Mouse (Mus musculus) c-Kit-negative CD71-positive TER-119-positive erythroid progenitor cells, embryonic 14.5 days (primary cell): ENCODE data around the gene Gm28043.

ENCODE experiments used
- DNase-seq: peaks from one replicate; pipeline ENCODE4 v3.0.0-alpha.2; 2013; ENCODE audit warnings: low read depth, low spot score

Gm28043 gene

DNA sequence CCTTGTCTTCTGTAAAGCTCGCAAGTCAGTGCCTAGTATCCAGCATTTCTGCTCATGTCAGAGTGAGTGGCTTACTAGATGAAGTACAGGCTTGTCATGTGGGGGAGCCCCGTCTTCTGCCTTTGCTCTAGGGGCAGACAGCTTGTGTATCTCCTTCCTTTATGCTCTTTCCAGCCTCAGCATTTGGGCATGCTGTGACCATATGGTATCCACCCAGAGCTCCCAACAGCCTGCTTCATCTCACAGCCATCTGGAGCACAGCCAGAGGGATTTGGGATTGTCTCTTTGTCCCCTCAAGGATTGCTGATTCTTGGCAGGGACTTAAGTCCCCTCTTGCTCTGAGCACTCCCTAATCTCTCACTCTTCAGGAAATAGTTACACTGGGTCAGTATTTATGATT, 65.5 kb downstream of the Gm28043 start:
- no peak for DNase-seq

DNA sequence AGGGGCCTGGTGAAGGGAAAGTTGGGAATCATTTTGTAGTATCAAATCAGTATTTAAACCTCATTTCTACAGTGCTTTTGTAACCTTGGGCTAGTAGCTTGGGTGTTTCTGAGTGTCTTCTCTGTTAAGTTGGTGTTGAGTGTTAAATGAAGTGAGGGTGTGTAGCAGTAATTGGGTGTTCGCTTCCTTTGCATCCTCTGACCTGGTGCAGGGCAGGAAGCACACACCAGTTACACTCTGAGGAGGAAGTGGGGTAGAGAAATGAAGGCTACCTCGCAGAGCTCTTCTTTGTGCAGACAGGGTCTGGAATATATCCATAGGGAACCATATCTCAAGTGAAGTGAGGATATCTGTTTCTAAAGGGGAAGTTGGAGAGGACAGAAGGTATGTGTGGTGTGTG, 66.2 kb downstream of the Gm28043 start:
- no peak for DNase-seq

GRCm38 (mm10) chr17:29681669-29682068, 67.0 kb downstream of the Gm28043 start:
- DNase-seq = no peak

- DNase-seq = no peak
Observed at GRCm38 (mm10) chr17:29682261-29682660, 67.6 kb downstream of the Gm28043 start.

- DNase-seq = no peak
Observed at GRCm38 (mm10) chr17:29683127-29683526, 68.5 kb downstream of the Gm28043 start.

GRCm38 (mm10) chr17:29684275-29684674, 69.6 kb downstream of the Gm28043 start:
- DNase-seq = no peak

DNA sequence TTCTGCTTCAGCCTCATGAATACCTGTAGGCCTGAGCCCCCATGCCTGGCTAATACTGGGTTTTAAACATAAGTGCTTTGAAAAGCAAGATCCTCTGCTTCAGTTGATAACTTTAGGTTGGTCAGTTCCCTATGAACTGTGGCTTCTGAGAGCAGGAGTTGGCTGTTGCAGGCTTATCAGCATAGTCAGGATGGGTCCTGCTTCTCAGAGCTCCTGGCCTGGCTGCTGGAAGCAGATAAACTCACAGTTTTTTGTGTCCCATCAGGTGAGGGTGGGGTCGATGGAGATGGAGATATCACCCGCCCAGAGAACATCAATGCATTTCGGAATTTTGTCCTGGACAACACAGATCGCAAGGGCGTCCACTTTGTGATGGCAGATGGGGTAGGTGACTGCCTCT, 72.1 kb downstream of the Gm28043 start:
- DNase-seq = peak; percentile 24

DNA sequence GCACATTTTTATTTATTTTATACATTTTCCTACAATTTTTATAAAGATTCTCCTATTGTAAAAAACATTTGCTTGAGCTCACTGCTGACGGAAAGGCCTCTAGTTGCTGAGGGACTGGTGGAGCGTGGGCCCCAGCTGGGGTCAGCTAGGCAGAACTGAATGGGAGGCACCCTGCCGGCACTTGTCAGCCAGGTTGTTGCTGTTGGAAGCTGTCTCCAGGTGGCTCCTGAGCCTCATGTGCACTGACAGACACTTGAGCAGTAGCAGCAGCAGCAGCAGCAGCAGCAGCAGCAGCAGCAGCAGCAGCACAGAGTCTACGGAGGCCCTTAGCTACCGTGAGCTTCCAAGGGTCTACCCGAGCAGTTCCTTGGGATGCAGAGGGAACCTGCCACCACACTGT, 72.7 kb downstream of the Gm28043 start:
- no peak for DNase-seq

DNA sequence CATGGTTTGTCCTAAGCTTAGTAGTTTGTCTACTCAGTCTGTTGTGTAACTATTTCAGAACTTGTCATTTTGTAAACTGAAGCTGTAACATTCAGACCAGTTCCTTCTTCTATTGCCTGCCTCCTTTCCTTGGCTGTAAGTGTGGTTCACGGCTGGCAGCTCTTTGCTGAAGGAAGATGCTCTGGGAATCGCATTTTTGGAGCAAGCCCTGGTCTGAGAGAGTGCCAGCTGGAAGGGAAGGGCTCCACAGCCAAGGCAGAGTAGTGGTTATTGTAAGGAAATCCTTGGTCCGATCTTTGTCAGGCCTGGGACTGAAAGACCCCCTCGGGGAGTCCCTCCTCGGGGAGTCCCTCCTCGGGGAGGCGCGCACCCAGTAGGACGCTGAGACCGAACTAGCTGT, 73.9 kb downstream of the Gm28043 start:
- no peak for DNase-seq

DNA sequence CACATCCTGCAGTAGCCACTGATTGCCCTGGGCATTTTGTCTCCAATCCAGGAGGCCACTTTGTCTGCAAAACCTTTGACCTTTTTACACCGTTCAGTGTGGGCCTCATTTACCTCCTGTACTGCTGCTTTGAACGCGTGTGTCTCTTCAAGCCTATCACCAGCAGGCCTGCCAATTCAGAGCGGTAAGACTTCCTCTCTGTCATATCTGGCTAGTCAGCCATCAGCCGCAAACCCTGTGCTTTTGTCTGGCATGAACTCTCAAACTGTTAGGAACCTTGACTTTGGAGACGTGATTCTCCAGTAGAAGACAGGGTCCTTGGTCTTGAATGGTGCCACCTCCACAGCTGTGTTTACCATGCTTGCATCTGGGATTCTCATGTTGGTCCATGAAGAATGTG, 75.6 kb downstream of the Gm28043 start:
- DNase-seq = no peak

DNA sequence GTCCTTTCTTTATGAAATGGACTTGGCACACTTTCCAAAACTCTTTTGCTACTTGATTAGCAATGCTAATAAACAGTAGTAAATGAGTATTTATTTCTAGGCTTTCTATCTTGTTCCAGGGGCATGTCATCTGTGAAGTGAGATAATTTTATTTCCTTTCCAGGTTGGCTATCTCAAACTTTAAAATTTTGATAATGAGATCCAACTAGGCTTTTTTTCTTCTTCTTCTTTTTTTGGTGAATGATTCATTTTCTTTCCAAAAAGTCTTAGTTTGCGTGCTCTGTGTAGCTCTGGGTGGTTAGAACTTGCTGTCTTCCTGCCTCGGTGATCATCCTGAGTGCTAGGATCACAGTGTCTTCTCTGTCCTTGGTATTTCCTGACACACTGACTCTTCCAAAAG, 78.2 kb downstream of the Gm28043 start:
- DNase-seq = no peak

DNA sequence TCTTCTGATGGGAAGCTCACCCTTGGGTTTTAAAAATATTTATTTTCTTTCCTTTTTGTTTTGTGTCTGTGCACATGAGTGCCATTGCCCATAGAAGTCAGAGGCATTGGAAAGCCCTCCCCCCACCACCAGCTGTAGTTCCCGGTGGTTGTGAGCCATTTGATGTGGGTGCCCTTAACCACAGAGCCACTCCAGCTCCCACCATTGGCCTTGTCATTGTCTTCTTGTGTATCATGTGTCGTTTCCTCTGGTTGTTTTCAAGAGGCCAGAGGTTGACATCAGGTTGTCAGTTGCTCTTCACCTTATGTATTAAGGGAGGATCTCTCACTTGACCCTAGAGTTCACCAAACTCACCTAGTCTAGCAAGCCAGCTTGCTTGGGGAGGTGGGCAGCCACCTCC, 78.9 kb downstream of the Gm28043 start:
- no peak for DNase-seq

DNA sequence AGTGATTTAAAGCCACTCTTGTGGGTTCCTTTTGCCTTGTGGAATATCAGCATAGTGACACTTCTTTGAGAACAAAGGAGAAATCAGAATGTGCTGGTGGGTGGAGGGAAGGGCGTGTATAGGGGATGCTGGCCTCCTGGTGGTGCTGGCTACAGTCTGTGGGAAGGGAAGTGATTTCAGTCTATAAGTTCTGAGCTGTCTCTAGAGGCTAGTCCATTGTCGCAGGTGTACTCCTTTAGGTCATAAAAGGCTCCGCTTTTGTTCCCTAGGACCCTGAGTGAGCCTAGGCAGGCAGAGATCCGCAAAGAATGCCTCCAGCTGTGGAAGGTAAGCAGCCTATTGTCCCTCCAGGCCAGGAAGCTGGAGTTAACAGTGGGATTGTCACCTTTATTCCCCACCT, 79.8 kb downstream of the Gm28043 start:
- no peak for DNase-seq

- DNase-seq = no peak
Observed at GRCm38 (mm10) chr17:29696940-29697339, 82.3 kb downstream of the Gm28043 start.

DNA sequence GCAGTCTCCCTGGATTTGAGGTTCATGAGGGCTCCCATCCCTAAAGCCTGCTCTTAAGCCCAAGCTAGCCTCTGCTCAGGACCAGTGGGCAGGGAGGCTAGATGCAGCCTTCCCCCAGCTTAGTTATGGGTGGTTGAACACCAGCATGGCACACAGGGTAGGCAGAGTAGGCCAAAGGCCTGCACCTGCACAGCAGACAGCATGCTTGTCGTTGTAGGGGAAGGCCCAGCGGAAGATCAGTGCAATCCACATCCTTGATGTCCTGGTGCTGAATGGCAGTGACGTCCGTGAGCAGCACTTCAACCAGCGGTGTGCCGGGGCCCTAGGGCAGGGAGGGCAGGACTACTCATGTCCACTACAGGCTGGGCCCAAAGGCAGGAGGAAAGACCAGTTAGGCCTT, 83.7 kb downstream of the Gm28043 start:
- no peak for DNase-seq

DNA sequence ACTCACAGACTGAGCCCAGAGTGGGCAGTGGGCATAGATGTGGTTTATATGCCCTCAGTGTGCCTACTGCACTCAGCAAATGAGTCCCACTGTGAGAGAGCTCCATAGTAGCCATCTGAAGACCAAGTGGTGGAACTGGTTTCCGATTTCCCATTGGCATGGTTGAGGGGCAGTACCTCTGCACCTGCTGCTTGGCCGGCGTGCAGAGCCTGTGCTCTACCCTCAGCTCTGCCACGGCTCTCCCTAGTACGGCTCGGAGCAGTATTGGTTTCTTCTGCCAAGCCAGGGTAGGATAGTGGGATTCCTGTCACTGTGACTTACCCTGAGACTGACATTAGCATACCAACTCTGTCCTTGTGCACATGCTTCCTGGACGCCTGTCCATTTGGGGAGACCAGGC, 85.9 kb downstream of the Gm28043 start:
- no peak for DNase-seq

GRCm38 (mm10) chr17:29702938-29703710, 88.4 kb downstream of the Gm28043 start:
- no peak for DNase-seq

GRCm38 (mm10) chr17:29704781-29705180, 90.1 kb downstream of the Gm28043 start:
- no peak for DNase-seq

DNA sequence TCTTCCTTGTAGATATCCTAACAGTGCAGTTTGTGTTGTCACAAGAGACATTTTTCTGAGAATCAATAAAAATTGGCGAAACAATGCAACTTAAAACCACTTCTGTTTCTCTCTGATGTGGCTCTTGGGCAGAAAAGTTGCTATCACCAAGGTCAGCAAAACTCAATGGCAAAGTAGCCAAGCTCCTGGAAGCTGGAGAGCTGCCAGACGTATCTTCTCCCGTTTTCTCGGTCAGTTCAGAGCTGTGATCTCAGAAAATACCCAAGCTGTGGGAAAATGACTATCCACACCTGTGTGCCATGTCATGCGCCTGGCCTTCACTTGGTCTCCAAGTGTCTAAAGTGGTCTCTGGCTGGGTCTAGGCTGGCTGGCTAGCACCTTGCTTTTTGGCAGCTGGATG, 91.2 kb downstream of the Gm28043 start:
- no peak for DNase-seq

DNA sequence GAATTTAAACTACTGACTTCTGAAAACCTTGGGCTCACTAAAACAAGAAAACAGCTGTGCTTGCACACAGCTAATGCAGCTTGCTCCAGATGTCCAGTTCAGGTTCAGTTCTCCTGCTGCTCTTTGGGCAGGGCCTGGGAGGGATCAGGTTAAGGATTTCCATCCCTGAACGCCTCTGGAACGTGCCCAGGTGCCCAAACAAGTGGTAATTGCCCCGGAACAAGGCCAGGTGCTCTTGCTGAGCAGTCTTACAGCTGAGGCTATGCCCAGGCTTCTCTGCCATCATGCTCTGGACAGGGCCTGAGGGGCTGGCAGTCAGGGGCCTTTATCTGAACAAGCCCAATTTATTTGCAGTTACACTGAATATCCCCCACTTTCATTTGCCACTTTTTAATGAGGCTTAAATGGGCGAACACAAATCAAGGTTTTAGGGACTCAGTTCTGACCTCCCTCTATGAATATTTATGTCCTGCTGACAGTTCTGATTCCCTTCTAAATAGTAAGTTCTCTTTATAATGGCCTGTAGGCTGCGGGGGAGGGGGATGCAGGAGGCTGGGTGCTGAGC, 92.4 kb downstream of the Gm28043 start:
- no peak for DNase-seq

DNA sequence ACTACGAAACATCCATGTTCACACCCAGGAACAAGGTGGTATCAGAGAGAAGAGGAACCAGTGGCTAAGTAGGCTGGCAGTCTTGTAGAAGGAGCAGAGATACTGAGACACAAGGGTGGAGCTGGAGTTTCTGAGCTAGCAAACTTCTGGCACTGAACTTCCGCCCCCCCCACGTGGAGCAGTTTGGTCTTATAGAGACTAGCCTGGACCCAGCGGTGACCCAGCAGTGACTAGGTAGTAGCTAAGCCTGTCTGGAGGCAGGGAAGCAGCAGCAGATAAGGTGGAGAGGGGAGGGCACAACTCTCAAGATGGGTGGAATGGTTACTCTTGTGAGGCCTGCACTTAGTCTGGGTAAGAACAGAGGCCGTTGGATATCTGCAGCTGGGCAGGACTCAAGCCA, 94.1 kb downstream of the Gm28043 start:
- no peak for DNase-seq

- no peak for DNase-seq
Observed at GRCm38 (mm10) chr17:29710562-29711044, 95.9 kb downstream of the Gm28043 start.

GRCm38 (mm10) chr17:29711076-29711744, 96.5 kb downstream of the Gm28043 start:
- no peak for DNase-seq
